Mouse (Mus musculus) lung, postnatal 0 days (tissue): ENCODE data around the gene Upp1. TPM values are rescaled to one million over a fixed set of nuclear protein-coding genes. Genes with fewer than 3 reads are reported as not detected.
A peak's percentile ranks its signal among the peaks of the same experiment; 100 is the strongest.

Experiments used
- ATAC-seq: fragments of 200-750 bp; cut with Nextera tagmentation; 2 replicates; pipeline ENCODE4 v1.8.0; 2017; ENCODE audit warnings: moderate library complexity
- DNase-seq: peaks from one replicate; pipeline ENCODE4 v3.0.0-alpha.2; 2016; ENCODE audit warnings: low spot score
- H3K27ac ChIP-seq: fragments of 300-500 bp; sonication (generic); 2 replicates; pipeline ENCODE4 v1.5.1; 2014; ENCODE audit warnings: antibody characterized with exemption, mild to moderate bottlenecking, low read length, mixed read lengths
- H3K27me3 ChIP-seq: fragments of 300-500 bp; sonication (generic); replicated peaks from 2 replicates; pipeline ENCODE4 v1.6.1; 2014; ENCODE audit warnings: low read length, mixed read lengths; ENCODE audit not compliant: insufficient read depth
- H3K36me3 ChIP-seq: fragments of 300-500 bp; sonication (generic); 2 replicates; pipeline ENCODE4 v1.6.1; 2014; ENCODE audit warnings: low read length, mixed read lengths; ENCODE audit not compliant: insufficient read depth
- H3K4me1 ChIP-seq: fragments of 300-500 bp; sonication (generic); 2 replicates; pipeline ENCODE4 v1.6.1; 2014; ENCODE audit warnings: antibody characterized with exemption, low read depth, low read length, mixed read lengths; ENCODE audit not compliant: insufficient read depth
- H3K4me2 ChIP-seq: fragments of 300-500 bp; sonication (generic); replicated peaks from 2 replicates; pipeline ENCODE4 v1.6.1; 2014; ENCODE audit warnings: low read depth, mild to moderate bottlenecking, low read length, moderate library complexity, mixed read lengths
- H3K4me3 ChIP-seq: fragments of 300-500 bp; sonication (generic); 2 replicates; pipeline ENCODE4 v1.5.1; 2014; ENCODE audit warnings: low read depth, low read length
- H3K9ac ChIP-seq: fragments of 300-500 bp; sonication (generic); replicated peaks from 2 replicates; pipeline ENCODE4 v1.6.1; 2014; ENCODE audit warnings: low read depth, mild to moderate bottlenecking
- H3K9me3 ChIP-seq: fragments of 300-500 bp; sonication (generic); 2 replicates; pipeline ENCODE4 v1.6.1; 2016; ENCODE audit warnings: low read length, mixed read lengths
- CTCF ChIP-seq: IDR thresholded peaks from 2 replicates; pipeline ENCODE4 v1.5.1; 2016; ENCODE audit warnings: antibody characterized with exemption, mild to moderate bottlenecking
- EP300 ChIP-seq: IDR thresholded peaks from 2 replicates; pipeline ENCODE4 v1.6.1; 2016; ENCODE audit warnings: antibody characterized with exemption, mild to moderate bottlenecking, control low read depth
- WGBS: fragments of 180-500 bp; shearing (Covaris S2); extraction: QIAGEN DNeasy Blood & Tissue Kit; methylation state at CpG from one replicate; pipeline ENCODE4 v1.1.7; 2014; 5-methylcytosine and 5-hydroxymethylcytosine counted together
- polyA plus RNA-seq: library from polyadenylated mRNA; unstranded; fragments of >200 nt; fragmentation: Nextera tagmentation; extraction: Ambion mirVana; gene quantifications from 2 replicates; pipeline ENCODE4 v1.2.1, GENCODE M21; 2015

Upp1 gene
- polyA plus RNA-seq = 22.8 and 28.9 TPM in 2 replicates

DNA sequence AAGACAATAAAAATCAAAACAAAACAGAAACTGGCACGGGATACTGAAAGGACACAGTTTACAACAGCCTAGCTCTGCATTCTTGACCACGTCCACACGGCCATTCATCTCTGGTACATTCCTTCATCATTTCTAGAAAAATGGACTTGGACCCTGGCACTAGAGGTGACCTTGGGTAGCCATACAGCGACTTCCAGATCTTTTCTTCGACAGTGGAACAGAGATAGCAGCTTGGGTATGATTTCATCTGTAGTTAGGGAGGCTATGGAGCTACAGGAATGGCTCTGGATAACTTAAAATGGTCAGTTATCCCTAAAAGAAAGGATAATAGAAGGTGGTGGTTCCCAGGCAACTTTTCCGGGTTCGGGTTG lies at the start of gene Upp1:
Gene Upp1, plus strand, starts transcription at position 54 of the 371 bp plus-strand sequence.
- Histone ChIP-seq H3K36me3 (no peaks in the 10 kb centered on the region), H3K27me3 (peaks cover 10% of the 10 kb centered on the region; the same call in 1 of the 2 replicates), H3K9ac (peak within 1 kb of the TSS; percentile 41), H3K4me3 (peak within 1 kb of the TSS; percentile 46), H3K4me2 (peak within 1 kb of the TSS; percentile 79), H3K9me3 (no peaks in the 10 kb centered on the region), H3K27ac (peak within 1 kb of the TSS; percentile 33), H3K4me1 (peaks cover 6% of the 10 kb centered on the region; the same call in 1 of the 2 replicates)
- ATAC-seq (no peak), DNase-seq (no peak)
- WGBS = under 1% methylated on average over 7 of the region's 7 CpGs
- TF ChIP-seq EP300 (no peak), CTCF (no peak)

DNA sequence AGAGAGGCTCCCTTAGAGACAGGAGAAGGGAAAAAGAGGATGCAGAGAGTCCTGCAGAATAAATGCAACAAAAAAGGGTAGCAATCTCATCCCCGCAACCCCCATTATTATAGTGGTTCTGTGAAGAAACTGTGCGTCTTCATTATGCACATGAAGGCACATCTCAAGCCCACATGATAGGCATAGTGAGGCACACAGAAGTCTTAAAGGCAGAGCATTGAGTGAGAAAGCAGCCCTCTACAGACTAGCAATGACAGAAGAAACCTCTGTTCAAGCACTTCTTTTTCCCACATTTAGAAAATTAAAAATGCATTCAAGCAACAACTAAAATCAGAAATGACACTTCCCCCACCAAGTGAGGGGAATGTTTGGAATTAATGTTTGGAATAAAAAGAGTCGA lies 41.5 kb upstream of the Upp1 start:
- H3K4me2 ChIP-seq = no peak overlapping the region
- WGBS = 87% methylated on average over 3 of the region's 3 CpGs
- H3K9me3 ChIP-seq = no peaks in the 10 kb centered on the region
- no peak overlapping the region for H3K27ac ChIP-seq
- DNase-seq = no peak
- H3K27me3 ChIP-seq = no peaks in the 10 kb centered on the region
- no peak overlapping the region for H3K4me3 ChIP-seq
- no peak overlapping the region for H3K9ac ChIP-seq
- ATAC-seq = no peak
- no peaks in the 10 kb centered on the region for H3K4me1 ChIP-seq
- no peaks in the 10 kb centered on the region for H3K36me3 ChIP-seq
- TF ChIP-seq CTCF (no peak), EP300 (no peak)

DNA sequence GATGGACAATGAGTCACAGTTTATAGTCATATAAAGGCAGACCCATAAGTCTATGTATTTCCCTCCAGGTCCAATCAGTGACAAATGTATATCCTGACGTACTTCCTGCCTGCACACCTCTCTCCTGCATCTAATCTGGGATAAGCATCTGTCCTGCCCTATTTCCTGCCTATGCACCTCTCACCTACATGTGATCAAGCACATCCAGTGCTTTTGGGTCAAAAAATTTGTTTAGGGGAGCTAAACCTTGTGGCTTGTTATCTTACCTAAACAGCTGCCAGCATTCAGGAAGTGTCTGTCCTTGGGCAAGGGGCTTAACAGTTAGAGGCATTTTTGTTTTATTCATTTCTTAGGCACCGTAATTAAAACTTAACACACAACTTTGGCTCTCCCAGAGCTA lies 4.7 kb upstream of the Upp1 start:
- H3K36me3 ChIP-seq = no peaks in the 10 kb centered on the region
- ATAC-seq = no peak
- H3K27ac ChIP-seq = no peak overlapping the region
- TF ChIP-seq EP300 (no peak), CTCF (no peak)
- 0 out of 2 replicates have a peak, but pooled peaks cover 4% of the 10 kb centered on the region for H3K27me3 ChIP-seq
- no peak overlapping the region for H3K4me2 ChIP-seq
- no peaks in the 10 kb centered on the region for H3K4me1 ChIP-seq
- no peak overlapping the region for H3K4me3 ChIP-seq
- no peaks in the 10 kb centered on the region for H3K9me3 ChIP-seq
- DNase-seq = no peak
- H3K9ac ChIP-seq = no peak overlapping the region
- 50% methylated on average over 2 of the region's 2 CpGs for WGBS

DNA sequence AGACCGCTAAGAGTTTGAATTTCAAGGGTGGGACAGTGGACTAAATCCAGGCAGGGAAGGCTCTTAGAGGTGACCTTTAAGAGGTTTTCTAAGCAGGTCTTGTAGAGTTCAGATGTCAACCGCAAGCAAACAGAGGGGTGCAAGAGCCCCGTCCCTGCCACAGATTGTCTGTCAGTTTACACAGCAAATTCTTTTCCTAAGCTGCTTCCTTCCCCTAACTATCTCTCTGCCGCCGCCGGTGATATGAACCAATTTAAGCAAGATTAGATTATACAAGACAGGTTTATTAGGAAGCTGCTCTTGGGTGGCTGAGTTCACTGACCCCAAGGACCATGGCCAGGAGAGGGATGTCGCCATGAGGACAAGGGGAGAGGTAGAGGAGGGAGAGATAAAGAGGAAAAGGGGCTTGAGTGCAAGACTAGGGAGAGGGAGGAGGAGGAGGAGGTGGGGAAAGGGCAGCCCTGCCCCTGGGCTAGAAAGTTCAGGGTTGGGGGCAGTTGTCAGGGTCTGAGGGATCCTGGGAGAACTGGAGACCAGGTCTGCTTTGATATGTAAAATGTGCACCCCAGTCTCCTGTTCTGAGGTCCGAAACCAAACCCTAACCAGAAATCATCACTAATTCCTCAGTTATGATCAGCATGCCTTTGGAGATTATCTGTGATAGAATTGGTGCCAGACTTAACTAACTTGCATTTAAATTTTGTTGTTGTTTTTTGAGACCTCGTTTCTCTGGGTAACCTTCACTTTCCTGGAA lies 2.4 kb upstream of the Upp1 start:
- Histone ChIP-seq H3K4me2 (peak overlapping the region; percentile 54), H3K9me3 (no peaks in the 10 kb centered on the region), H3K36me3 (no peaks in the 10 kb centered on the region), H3K27me3 (peaks cover 10% of the 10 kb centered on the region; the same call in 1 of the 2 replicates), H3K27ac (no peak overlapping the region), H3K4me1 (peaks cover 6% of the 10 kb centered on the region; the same call in 1 of the 2 replicates), H3K4me3 (peak overlapping the region; percentile 26), H3K9ac (no peak overlapping the region)
- WGBS = 9% methylated on average over 9 of the region's 9 CpGs
- no peak for TF ChIP-seq EP300
- no peak for TF ChIP-seq CTCF
- ATAC-seq (no peak), DNase-seq (no peak)

DNA sequence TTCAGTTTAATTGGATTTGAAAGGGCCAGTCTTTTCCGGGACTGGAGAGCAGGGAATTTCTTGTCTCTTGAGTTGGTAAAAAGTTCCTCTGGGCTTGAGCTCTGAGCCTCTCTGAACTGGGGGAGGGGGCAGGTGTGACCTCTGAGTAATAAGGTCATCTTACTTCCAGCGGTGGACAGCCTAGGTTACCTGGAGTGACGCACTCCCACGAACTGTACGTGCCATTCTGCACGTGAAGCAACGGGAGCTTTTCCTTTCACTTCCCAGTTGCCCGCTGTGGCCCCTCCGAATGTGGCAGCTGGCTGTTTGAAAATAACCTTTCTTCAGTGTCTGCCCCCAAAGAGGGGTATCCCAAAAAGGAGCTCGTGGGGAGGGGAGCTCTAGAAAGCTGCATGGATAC lies 1.8 kb upstream of the Upp1 start:
- TF ChIP-seq EP300 (no peak), CTCF (no peak)
- Histone ChIP-seq H3K27me3 (peaks cover 10% of the 10 kb centered on the region; the same call in 1 of the 2 replicates), H3K4me3 (peak overlapping the region; percentile 26), H3K36me3 (no peaks in the 10 kb centered on the region), H3K9ac (no peak overlapping the region), H3K9me3 (no peaks in the 10 kb centered on the region), H3K27ac (no peak overlapping the region), H3K4me1 (peaks cover 6% of the 10 kb centered on the region; the same call in 1 of the 2 replicates), H3K4me2 (peak overlapping the region; percentile 54)
- no peak for ATAC-seq
- DNase-seq = no peak
- whole genome bisulfite sequencing = 3% methylated on average over 10 of the region's 10 CpGs

DNA sequence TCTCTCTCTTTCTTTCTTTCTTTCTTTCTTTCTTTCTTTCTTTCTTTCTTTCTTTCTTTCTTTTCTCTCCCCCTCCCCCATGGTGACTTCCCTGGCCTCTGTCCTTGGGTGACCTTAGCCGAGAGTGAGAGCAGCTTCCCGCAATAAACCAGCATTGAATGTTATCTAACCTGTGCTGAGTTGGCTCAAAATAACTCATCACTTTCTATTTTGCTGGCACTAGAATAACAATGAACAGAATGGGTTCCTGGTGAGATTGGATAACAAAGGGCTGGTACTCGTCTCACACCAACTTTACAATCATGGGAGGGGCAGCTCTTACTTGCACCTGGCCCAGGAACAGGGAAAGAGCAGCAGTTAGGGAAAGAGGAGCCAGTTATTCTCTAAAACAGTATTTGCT lies 987 bp upstream of the Upp1 start:
- Histone ChIP-seq H3K9ac (no peak overlapping the region), H3K27me3 (peaks cover 10% of the 10 kb centered on the region; the same call in 1 of the 2 replicates), H3K4me2 (no peak overlapping the region), H3K4me3 (no peak overlapping the region), H3K4me1 (peaks cover 6% of the 10 kb centered on the region; the same call in 1 of the 2 replicates), H3K27ac (no peak overlapping the region), H3K36me3 (no peaks in the 10 kb centered on the region), H3K9me3 (no peaks in the 10 kb centered on the region)
- DNase-seq = no peak
- TF ChIP-seq EP300 (no peak), CTCF (no peak)
- WGBS = 11% methylated on average over 3 of the region's 3 CpGs
- no peak for ATAC-seq
